Mouse (Mus musculus): Measurements from ENCODE around the gene Smim1. TPM values are rescaled to one million over a fixed set of nuclear protein-coding genes. Genes with fewer than 3 reads are reported as not detected.

Smim1 gene
- 6.3 and 8.1 TPM in 2 replicates for polyA plus RNA-seq (2016; fragmentation: Nextera tagmentation; extraction: Ambion mirVana)

GRCm38 (mm10) chr4:154025641-154026440 is at the start of gene Smim1:
Gene Smim1 (minus strand): TSS chr4:154026230.
- Histone ChIP-seq H3K27ac (no peak within 1 kb of the TSS), H3K4me2 (peak within 1 kb of the TSS; percentile 67), H3K4me1 (replicated peaks) (peaks cover 10% of the 10 kb centered on the region), H3K9me3 (no peaks in the 10 kb centered on the region), H3K36me3 (peaks cover 17% of the 10 kb centered on the region), H3K9ac (replicated peaks) (peak within 1 kb of the TSS; percentile 58), H3K4me3 (replicated peaks) (peak within 1 kb of the TSS; percentile 40), H3K27me3 (peaks cover 56% of the 10 kb centered on the region)
- peak; percentile 15; the same call in 1 of the 2 replicates for ATAC-seq (ENCODE audit: insufficient number of reproducible peaks, insufficient read depth, low FRiP score, low TSS enrichment, low read depth)
- under 1% methylated on average over 33 of the region's 33 CpGs for WGBS

GRCm38 (mm10) chr4:154071941-154072340 is 45.9 kb upstream of the Smim1 start:
- 16% methylated on average over 12 of the region's 16 CpGs for WGBS
- Histone ChIP-seq H3K4me1 (replicated peaks) (peaks cover 12% of the 10 kb centered on the region; the same call in 1 of the 2 replicates), H3K4me3 (replicated peaks) (peak overlapping the region; percentile 13; the same call in 1 of the 2 replicates), H3K36me3 (no peaks in the 10 kb centered on the region), H3K27ac (no peak overlapping the region), H3K27me3 (peaks cover 82% of the 10 kb centered on the region), H3K9ac (replicated peaks) (no peak overlapping the region), H3K4me2 (peak overlapping the region; percentile 36), H3K9me3 (no peaks in the 10 kb centered on the region)
- ATAC-seq (ENCODE audit: insufficient number of reproducible peaks, insufficient read depth, low FRiP score, low TSS enrichment, low read depth): no peak

GRCm38 (mm10) chr4:154071521-154071920 is 45.5 kb upstream of the Smim1 start:
- Histone ChIP-seq H3K9ac (replicated peaks) (no peak overlapping the region), H3K4me1 (replicated peaks) (peaks cover 12% of the 10 kb centered on the region; the same call in 1 of the 2 replicates), H3K27ac (no peak overlapping the region), H3K4me2 (peak overlapping the region; percentile 36), H3K27me3 (peaks cover 79% of the 10 kb centered on the region), H3K4me3 (replicated peaks) (peak overlapping the region; percentile 13), H3K36me3 (no peaks in the 10 kb centered on the region), H3K9me3 (no peaks in the 10 kb centered on the region)
- no peak for ATAC-seq (ENCODE audit: insufficient number of reproducible peaks, insufficient read depth, low FRiP score, low TSS enrichment, low read depth)
- under 1% methylated on average over 15 of the region's 20 CpGs for WGBS

- H3K36me3 ChIP-seq: no peaks in the 10 kb centered on the region
- H3K9me3 ChIP-seq: no peaks in the 10 kb centered on the region
- peaks cover 80% of the 10 kb centered on the region for H3K27me3 ChIP-seq
- H3K4me3 ChIP-seq (replicated peaks): no peak overlapping the region
- no peak overlapping the region for H3K4me2 ChIP-seq
- no peak overlapping the region for H3K27ac ChIP-seq
- H3K9ac ChIP-seq (replicated peaks): no peak overlapping the region
- H3K4me1 ChIP-seq (replicated peaks): peaks cover 12% of the 10 kb centered on the region; the same call in 1 of the 2 replicates
- WGBS: 3% methylated on average over 5 of the region's 5 CpGs
- ATAC-seq (ENCODE audit: insufficient number of reproducible peaks, insufficient read depth, low FRiP score, low TSS enrichment, low read depth): 0 out of 2 replicates have a peak, but pooled peaks have one; percentile 11
These were observed 44.9 kb upstream of the Smim1 start for GRCm38 (mm10) chr4:154070896-154071295.

GRCm38 (mm10) chr4:154064827-154065773 is 39.1 kb upstream of the Smim1 start:
- Histone ChIP-seq H3K4me3 (replicated peaks) (no peak overlapping the region), H3K27ac (no peak overlapping the region), H3K27me3 (peaks cover 46% of the 10 kb centered on the region), H3K4me1 (replicated peaks) (no peaks in the 10 kb centered on the region), H3K9me3 (no peaks in the 10 kb centered on the region), H3K4me2 (no peak overlapping the region), H3K36me3 (no peaks in the 10 kb centered on the region), H3K9ac (replicated peaks) (no peak overlapping the region)
- 61% methylated on average over 14 of the region's 14 CpGs for WGBS
- peak; percentile 27; the same call in 1 of the 2 replicates for ATAC-seq (ENCODE audit: insufficient number of reproducible peaks, insufficient read depth, low FRiP score, low TSS enrichment, low read depth)

GRCm38 (mm10) chr4:154057696-154058095 is 31.7 kb upstream of the Smim1 start:
- H3K9ac ChIP-seq (replicated peaks): no peak overlapping the region
- WGBS: 51% methylated on average over 4 of the region's 4 CpGs
- no peak overlapping the region for H3K27ac ChIP-seq
- H3K36me3 ChIP-seq: no peaks in the 10 kb centered on the region
- peaks cover 10% of the 10 kb centered on the region; the same call in 1 of the 2 replicates for H3K27me3 ChIP-seq
- no peak overlapping the region for H3K4me2 ChIP-seq
- H3K9me3 ChIP-seq: no peaks in the 10 kb centered on the region
- H3K4me3 ChIP-seq (replicated peaks): no peak overlapping the region
- no peaks in the 10 kb centered on the region; the same call in 1 of the 2 replicates for H3K4me1 ChIP-seq (replicated peaks)
- no peak for ATAC-seq (ENCODE audit: insufficient number of reproducible peaks, insufficient read depth, low FRiP score, low TSS enrichment, low read depth)

DNA sequence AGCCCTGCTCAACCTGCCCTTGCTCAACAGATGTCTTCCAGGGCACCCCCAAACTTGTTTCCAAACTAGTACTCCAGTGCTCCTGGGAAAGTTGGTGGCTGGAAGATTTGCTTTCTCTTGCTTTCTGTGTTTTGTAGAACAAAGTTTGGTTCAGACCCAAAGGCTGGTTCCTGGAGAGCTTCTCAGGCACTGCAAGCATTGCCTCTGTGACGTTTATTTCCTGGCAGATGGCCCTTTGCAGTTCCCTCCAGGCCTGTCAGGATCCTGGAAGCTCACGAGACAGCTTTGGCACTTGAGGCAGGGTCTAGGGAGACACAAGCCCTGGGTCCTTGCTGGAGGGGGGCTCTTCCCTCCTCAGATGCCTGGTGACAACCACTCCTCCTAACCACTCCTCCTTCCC is 30.6 kb upstream of the Smim1 start:
- WGBS: 36% methylated on average over 2 of the region's 2 CpGs
- Histone ChIP-seq H3K4me3 (replicated peaks) (no peak overlapping the region), H3K36me3 (no peaks in the 10 kb centered on the region), H3K9me3 (no peaks in the 10 kb centered on the region), H3K4me2 (no peak overlapping the region), H3K27ac (no peak overlapping the region), H3K4me1 (replicated peaks) (no peaks in the 10 kb centered on the region; the same call in 1 of the 2 replicates), H3K27me3 (peaks cover 6% of the 10 kb centered on the region; the same call in 1 of the 2 replicates), H3K9ac (replicated peaks) (0 out of 2 replicates have a peak overlapping the region, but pooled peaks have one; percentile 18)
- ATAC-seq (ENCODE audit: insufficient number of reproducible peaks, insufficient read depth, low FRiP score, low TSS enrichment, low read depth): no peak

- H3K9me3 ChIP-seq: no peaks in the 10 kb centered on the region
- ATAC-seq (ENCODE audit: insufficient number of reproducible peaks, insufficient read depth, low FRiP score, low TSS enrichment, low read depth): no peak
- no peak overlapping the region for H3K9ac ChIP-seq (replicated peaks)
- no peaks in the 10 kb centered on the region; the same call in 1 of the 2 replicates for H3K4me1 ChIP-seq (replicated peaks)
- H3K27me3 ChIP-seq: peaks cover 6% of the 10 kb centered on the region; the same call in 1 of the 2 replicates
- no peak overlapping the region for H3K4me2 ChIP-seq
- H3K27ac ChIP-seq: no peak overlapping the region
- 71% methylated on average over 2 of the region's 2 CpGs for WGBS
- H3K4me3 ChIP-seq (replicated peaks): no peak overlapping the region
- H3K36me3 ChIP-seq: no peaks in the 10 kb centered on the region
These were observed 30.0 kb upstream of the Smim1 start for GRCm38 (mm10) chr4:154056046-154056445.

- H3K27me3 ChIP-seq: peaks cover 6% of the 10 kb centered on the region; the same call in 1 of the 2 replicates
- H3K9me3 ChIP-seq: no peaks in the 10 kb centered on the region
- 85% methylated on average over 7 of the region's 7 CpGs for WGBS
- no peak overlapping the region for H3K4me2 ChIP-seq
- no peaks in the 10 kb centered on the region for H3K36me3 ChIP-seq
- H3K4me3 ChIP-seq (replicated peaks): no peak overlapping the region
- ATAC-seq (ENCODE audit: insufficient number of reproducible peaks, insufficient read depth, low FRiP score, low TSS enrichment, low read depth): no peak
- no peak overlapping the region for H3K9ac ChIP-seq (replicated peaks)
- H3K27ac ChIP-seq: no peak overlapping the region
- H3K4me1 ChIP-seq (replicated peaks): no peaks in the 10 kb centered on the region; the same call in 1 of the 2 replicates
These were observed 29.5 kb upstream of the Smim1 start for GRCm38 (mm10) chr4:154055482-154055881.

DNA sequence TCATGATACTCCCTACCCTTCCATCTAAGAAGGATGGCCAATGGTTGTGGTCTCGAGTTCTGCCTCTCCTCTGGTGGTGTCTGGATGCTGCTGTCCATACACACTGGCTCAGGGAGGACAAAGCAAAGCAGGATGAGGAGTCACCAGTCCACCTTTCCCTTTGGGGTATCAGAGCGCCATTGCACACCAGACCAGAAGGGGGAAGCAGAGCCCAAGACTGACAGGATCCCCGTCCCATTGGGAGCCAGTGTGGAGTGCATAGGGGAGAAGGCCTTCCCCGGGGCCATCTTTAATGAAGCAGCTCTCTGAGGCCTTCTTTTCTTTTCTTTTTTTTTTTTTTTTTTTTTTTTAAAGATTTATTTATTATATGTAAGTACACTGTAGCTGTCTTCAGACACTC is 27.0 kb upstream of the Smim1 start:
- no peak for ATAC-seq (ENCODE audit: insufficient number of reproducible peaks, insufficient read depth, low FRiP score, low TSS enrichment, low read depth)
- H3K27ac ChIP-seq: no peak overlapping the region
- no peaks in the 10 kb centered on the region for H3K36me3 ChIP-seq
- H3K4me2 ChIP-seq: no peak overlapping the region
- H3K9me3 ChIP-seq: no peaks in the 10 kb centered on the region
- no peaks in the 10 kb centered on the region for H3K27me3 ChIP-seq
- H3K4me3 ChIP-seq (replicated peaks): no peak overlapping the region
- H3K9ac ChIP-seq (replicated peaks): no peak overlapping the region
- WGBS: 58% methylated on average over 4 of the region's 4 CpGs
- no peaks in the 10 kb centered on the region; the same call in 1 of the 2 replicates for H3K4me1 ChIP-seq (replicated peaks)

- Histone ChIP-seq H3K4me3 (replicated peaks) (no peak overlapping the region), H3K27me3 (no peaks in the 10 kb centered on the region), H3K36me3 (no peaks in the 10 kb centered on the region), H3K4me1 (replicated peaks) (no peaks in the 10 kb centered on the region), H3K9ac (replicated peaks) (no peak overlapping the region), H3K27ac (no peak overlapping the region), H3K4me2 (no peak overlapping the region), H3K9me3 (no peaks in the 10 kb centered on the region)
- no peak for ATAC-seq (ENCODE audit: insufficient number of reproducible peaks, insufficient read depth, low FRiP score, low TSS enrichment, low read depth)
- 86% methylated on average over 3 of the region's 3 CpGs for WGBS
These were observed 25.4 kb upstream of the Smim1 start for GRCm38 (mm10) chr4:154051401-154051800.
